Mouse (Mus musculus): ENCODE results near the gene Col4a1.

GRCm38 (mm10) chr8:11263848-11264247, 48.8 kb downstream of the Col4a1 start:
- TF ChIP-seq POLR2A (IDR thresholded peaks at IDR 0.05; ENCODE audit: borderline replicate concordance, insufficient read depth, low read length) = no peak
- TF ChIP-seq CTCF (IDR thresholded peaks at IDR 0.05; ENCODE audit: borderline replicate concordance, insufficient read depth, low read depth, low read length) = no peak
